Mouse (Mus musculus) MEL (cell line): ENCODE data around the gene Zswim5. TPM values are rescaled to one million over a fixed set of nuclear protein-coding genes. Genes with fewer than 3 reads are reported as not detected.
"Not testable (repeated sequence)": the region's sequence is repeated elsewhere in the genome, so short reads cannot be mapped to it uniquely, and the experiment has no call there.

Experiments
- DNase-seq: peaks from one replicate; pipeline ENCODE4 v3.0.0; 2011; ENCODE audit warnings: low read depth, low spot score
- H3K27ac ChIP-seq: 2 replicates; pipeline ENCODE4 v1.5.1; 2012; ENCODE audit warnings: low read depth, mild to moderate bottlenecking, control low read depth, low read length, moderate library complexity; ENCODE audit not compliant: control insufficient read depth
- H3K27me3 ChIP-seq, 2 experiments: fragments of 150-350 bp in 1 of 2; sonication (generic) in 1 of 2; 2 replicates each; pipeline ENCODE4 v1.6.1; 2012; ENCODE audit warnings: low read length in 2 of 2, mild to moderate bottlenecking in 2 of 2, improper control_type of control experiment in 1 of 2, moderate library complexity in 1 of 2; ENCODE audit not compliant: insufficient read depth in 2 of 2, control insufficient read depth in 1 of 2
- H3K36me3 ChIP-seq, 2 experiments: 2 replicates each; pipeline ENCODE4 v1.6.1; 2012 to 2014; ENCODE audit warnings: low read length in 2 of 2, improper control_type of control experiment in 1 of 2, inconsistent platforms in 1 of 2, mild to moderate bottlenecking in 1 of 2; ENCODE audit not compliant: insufficient read depth in 2 of 2, control insufficient read depth in 1 of 2
- H3K4me1 ChIP-seq, 2 experiments: fragments of 150-350 bp in 1 of 2; sonication (generic) in 1 of 2; 2 replicates each; pipeline ENCODE4 v1.6.1; 2012; ENCODE audit warnings: low read length in 2 of 2, improper control_type of control experiment in 1 of 2, mild to moderate bottlenecking in 1 of 2; ENCODE audit not compliant: insufficient read depth in 2 of 2, control insufficient read depth in 1 of 2
- H3K4me3 ChIP-seq, 2 experiments: fragments of 150-350 bp in 1 of 2; sonication (generic) in 1 of 2; 2 replicates each; pipeline ENCODE4 v1.5.1; 2012; ENCODE audit warnings: low read depth in 2 of 2, low read length in 2 of 2, mild to moderate bottlenecking in 2 of 2, moderate library complexity in 2 of 2, control low read depth in 1 of 2, improper control_type of control experiment in 1 of 2; ENCODE audit not compliant: control insufficient read depth in 1 of 2, insufficient read depth in 1 of 2
- H3K79me2 ChIP-seq: 2 replicates; pipeline ENCODE4 v1.6.1; 2012; ENCODE audit warnings: mild to moderate bottlenecking, low read length, moderate library complexity; ENCODE audit not compliant: control insufficient read depth, poor library complexity, insufficient read depth
- H3K9ac ChIP-seq: 2 replicates; pipeline ENCODE4 v1.6.1; 2012; ENCODE audit warnings: low read depth, mild to moderate bottlenecking, control low read depth, low read length, moderate library complexity; ENCODE audit not compliant: control insufficient read depth, poor library complexity, severe bottlenecking
- H3K9me3 ChIP-seq: fragments of 150-350 bp; sonication (generic); replicated peaks from 2 replicates; pipeline ENCODE4 v1.6.1; 2012; ENCODE audit warnings: mild to moderate bottlenecking, low read length, improper control_type of control experiment, moderate library complexity; ENCODE audit not compliant: insufficient read depth
- CTCF ChIP-seq, 3 experiments: IDR thresholded peaks in 2 of 3; conservative IDR thresholded peaks in 1 of 3; 2 replicates each; pipeline ENCODE4 v1.5.1; 2011 to 2012; ENCODE audit warnings: low read length in 3 of 3, low read depth in 2 of 3, mild to moderate bottlenecking in 2 of 3, improper control_type of control experiment in 1 of 3, inconsistent platforms in 1 of 3, mixed read lengths in 1 of 3, moderate library complexity in 1 of 3; ENCODE audit not compliant: control insufficient read depth in 1 of 3, insufficient read depth in 1 of 3, poor library complexity in 1 of 3, severe bottlenecking in 1 of 3
- ETS1 ChIP-seq: IDR thresholded peaks from 2 replicates; pipeline ENCODE4 v1.6.1; 2012; ENCODE audit warnings: low read depth, mild to moderate bottlenecking, inconsistent platforms, low read length, improper control_type of control experiment, moderate library complexity
- GABPA ChIP-seq: IDR thresholded peaks from 2 replicates; pipeline ENCODE4 v1.6.1; 2012; ENCODE audit warnings: low read depth, mild to moderate bottlenecking, inconsistent platforms, low read length, improper control_type of control experiment, moderate library complexity
- MAFK ChIP-seq: IDR thresholded peaks from 2 replicates; pipeline ENCODE4 v1.6.1; 2011; ENCODE audit warnings: low read depth, mild to moderate bottlenecking, low read length, improper control_type of control experiment, borderline replicate concordance
- MAX ChIP-seq: IDR thresholded peaks from 2 replicates; pipeline ENCODE4 v1.6.1; 2011; ENCODE audit warnings: low read length, improper control_type of control experiment
- MAZ ChIP-seq: IDR thresholded peaks from 2 replicates; pipeline ENCODE4 v1.6.1; 2012; ENCODE audit warnings: low read depth, mild to moderate bottlenecking, inconsistent platforms, low read length, improper control_type of control experiment
- MEF2A ChIP-seq: IDR thresholded peaks from 2 replicates; pipeline ENCODE4 v1.6.1; 2014; ENCODE audit warnings: low read depth, mild to moderate bottlenecking, inconsistent platforms, low read length, improper control_type of control experiment; ENCODE audit not compliant: poor library complexity, insufficient replicate concordance, severe bottlenecking; ENCODE audit errors: extremely low read depth
- MXI1 ChIP-seq: IDR thresholded peaks from 2 replicates; pipeline ENCODE4 v1.6.1; 2011; ENCODE audit warnings: mild to moderate bottlenecking, low read depth, low read length, improper control_type of control experiment
- MYB ChIP-seq: IDR thresholded peaks from 2 replicates; pipeline ENCODE4 v1.6.1; 2011; ENCODE audit warnings: mild to moderate bottlenecking, low read depth, low read length, improper control_type of control experiment
- MYC ChIP-seq: IDR thresholded peaks from 2 replicates; pipeline ENCODE4 v1.6.1; 2011; ENCODE audit warnings: low read depth, mild to moderate bottlenecking, low read length, improper control_type of control experiment, moderate library complexity
- NELFE ChIP-seq: IDR thresholded peaks from 2 replicates; pipeline ENCODE4 v1.6.1; 2011; ENCODE audit warnings: low read depth, low read length, improper control_type of control experiment
- POLR2AphosphoS2 ChIP-seq: IDR thresholded peaks from 2 replicates; pipeline ENCODE4 v1.6.1; 2011; ENCODE audit warnings: low read length, improper control_type of control experiment
- POLR2AphosphoS5 ChIP-seq: IDR thresholded peaks from 2 replicates; pipeline ENCODE4 v1.6.1; 2012; ENCODE audit warnings: low read depth, borderline replicate concordance, mild to moderate bottlenecking, inconsistent platforms, low read length, moderate library complexity, mixed read lengths
- SIN3A ChIP-seq: IDR thresholded peaks from 2 replicates; pipeline ENCODE4 v1.6.1; 2012; ENCODE audit warnings: low read length, improper control_type of control experiment, inconsistent platforms
- TAL1 ChIP-seq: IDR thresholded peaks from 2 replicates; pipeline ENCODE4 v1.6.1; 2012; ENCODE audit warnings: mild to moderate bottlenecking, inconsistent platforms, low read length, moderate library complexity, mixed read lengths
- TBP ChIP-seq: IDR thresholded peaks from 2 replicates; pipeline ENCODE4 v1.8.0; 2011; ENCODE audit warnings: low read depth, low read length, improper control_type of control experiment
- TCF12 ChIP-seq: IDR thresholded peaks from 2 replicates; pipeline ENCODE4 v1.6.1; 2014; ENCODE audit warnings: low read depth, mild to moderate bottlenecking, inconsistent platforms, low read length, improper control_type of control experiment, moderate library complexity
- UBTF ChIP-seq: IDR thresholded peaks from 2 replicates; pipeline ENCODE4 v1.6.1; 2012; ENCODE audit warnings: low read depth, mild to moderate bottlenecking, inconsistent platforms, low read length, improper control_type of control experiment, moderate library complexity, borderline replicate concordance; ENCODE audit not compliant: insufficient read depth
- USF2 ChIP-seq, 2 experiments: IDR thresholded peaks; 2 replicates each; pipeline ENCODE4 v1.6.1; 2011 to 2012; ENCODE audit warnings: improper control_type of control experiment in 2 of 2, low read length in 2 of 2, borderline replicate concordance in 1 of 2, inconsistent platforms in 1 of 2, low read depth in 1 of 2, mild to moderate bottlenecking in 1 of 2; ENCODE audit not compliant: insufficient read depth in 1 of 2
- ZKSCAN1 ChIP-seq: IDR thresholded peaks from 2 replicates; pipeline ENCODE4 v1.6.1; 2012; ENCODE audit warnings: low read depth, mild to moderate bottlenecking, inconsistent platforms, low read length, improper control_type of control experiment, moderate library complexity
- ZMIZ1 ChIP-seq: IDR thresholded peaks from 2 replicates; pipeline ENCODE4 v1.6.1; 2012; ENCODE audit warnings: low read depth, mild to moderate bottlenecking, inconsistent platforms, low read length, improper control_type of control experiment, moderate library complexity
- ZNF384 ChIP-seq: IDR thresholded peaks from 2 replicates; pipeline ENCODE4 v1.6.1; 2012; ENCODE audit warnings: low read depth, mild to moderate bottlenecking, inconsistent platforms, low read length, improper control_type of control experiment
- polyA plus RNA-seq, 2 experiments: library from polyadenylated mRNA; stranded (reverse) in 1 of 2; unstranded in 1 of 2; fragments of >175 nt in 1 of 2; fragments of >200 nt in 1 of 2; gene quantifications; 2 replicates each; pipeline versions ENCODE4 v1.2.1 to v1.2.4; 2012; ENCODE audit warnings: low replicate concordance in 2 of 2, low read depth in 1 of 2; ENCODE audit not compliant: insufficient read length in 2 of 2, insufficient read depth in 1 of 2, missing spikeins in 1 of 2
- total RNA-seq: library from RNA; depleted of rRNA; stranded (reverse); fragments of 300-350 nt; gene quantifications from 2 replicates; pipeline ENCODE4 v1.2.3, GENCODE M21; 2012

The Zswim5 gene
- total and polyA plus RNA-seq, 3 experiments, result 0.03 TPM; not detected in 2

GRCm38 (mm10) chr4:116830070-116830368 is 47.2 kb upstream of the Zswim5 start:
- Histone ChIP-seq H3K9ac (no peak overlapping the region), H3K27me3 (0 out of 4 replicates have a peak, but pooled peaks cover 0 to 1% of the 10 kb centered on the region in 2 experiments), H3K4me3 (no peak overlapping the region), H3K36me3 (no peaks in the 10 kb centered on the region; a peak in 1 of 4 replicates), H3K27ac (no peak overlapping the region), H3K79me2 (no peaks in the 10 kb centered on the region), H3K9me3 (no peaks in the 10 kb centered on the region), H3K4me1 (no peaks in the 10 kb centered on the region; a peak in 1 of 4 replicates)
- DNase-seq, result no peak
- no peak for TF ChIP-seq MAX
- no peak for TF ChIP-seq POLR2AphosphoS5
- no peak for TF ChIP-seq UBTF

- no peaks in the 10 kb centered on the region for H3K9me3 ChIP-seq
- H3K4me1 ChIP-seq, result no peaks in the 10 kb centered on the region
- no peak overlapping the region for H3K27ac ChIP-seq
- H3K4me3 ChIP-seq, result no peak overlapping the region
- H3K79me2 ChIP-seq, result no peaks in the 10 kb centered on the region
- no peak for DNase-seq
- TF ChIP-seq POLR2AphosphoS2, result no peak
- TF ChIP-seq MXI1, result no peak
- no peak for TF ChIP-seq TBP
- TF ChIP-seq UBTF, result no peak
- no peak for TF ChIP-seq CTCF (IDR thresholded peaks at IDR 0.05 in 2 of 3, conservative IDR thresholded peaks at IDR 0.05 in 1 of 3; ENCODE audit: control insufficient read depth in 1 of 3, insufficient read depth in 1 of 3, low read depth in 2 of 3, low read length in 3 of 3, poor library complexity in 1 of 3, severe bottlenecking in 1 of 3)
- TF ChIP-seq MEF2A, result no peak
- no peak for TF ChIP-seq MAZ
- no peak for TF ChIP-seq ZMIZ1
- no peak for TF ChIP-seq USF2 (IDR thresholded peaks at IDR 0.05; ENCODE audit: borderline replicate concordance in 1 of 2, insufficient read depth in 1 of 2, low read depth in 1 of 2, low read length in 2 of 2)
- TF ChIP-seq NELFE, result no peak
- TF ChIP-seq TCF12, result no peak
- no peak for TF ChIP-seq ZNF384
- no peak for TF ChIP-seq GABPA
- TF ChIP-seq SIN3A, result no peak
- no peak for TF ChIP-seq MYB
- no peak for TF ChIP-seq TAL1
- no peak for TF ChIP-seq ETS1
- TF ChIP-seq MAFK, result no peak
- no peak for TF ChIP-seq MYC
- TF ChIP-seq ZKSCAN1, result no peak
- H3K9ac ChIP-seq, result no peak overlapping the region
- H3K27me3 ChIP-seq, result peaks cover 0 to 3% of the 10 kb centered on the region in 2 experiments; a peak in 2 of 4 replicates
- H3K36me3 ChIP-seq, result no peaks in the 10 kb centered on the region
These were observed 38.2 kb upstream of the Zswim5 start for GRCm38 (mm10) chr4:116838999-116839398.

GRCm38 (mm10) chr4:116840096-116840495 is 37.1 kb upstream of the Zswim5 start:
- H3K27ac ChIP-seq, H3K4me3 ChIP-seq, H3K27me3 ChIP-seq, H3K79me2 ChIP-seq, H3K9me3 ChIP-seq, DNase-seq, H3K36me3 ChIP-seq, H3K4me1 ChIP-seq, H3K9ac ChIP-seq: not testable (repeated sequence)
